Mouse (Mus musculus) midbrain, embryonic 10.5 days (tissue): ENCODE data around the gene Pias3. TPM values are rescaled to one million over a fixed set of nuclear protein-coding genes. Genes with fewer than 3 reads are reported as not detected.
"Not testable (repeated sequence)": the region's sequence is repeated elsewhere in the genome, so short reads cannot be mapped to it uniquely, and the experiment has no call there.

Experiments
- DNase-seq: peaks from one replicate; pipeline ENCODE4 v3.0.0-alpha.2; 2017; ENCODE audit warnings: low spot score
- H3K27ac ChIP-seq: fragments of 300-500 bp; sonication (generic); replicated peaks from 2 replicates; pipeline ENCODE4 v1.5.1; 2016; ENCODE audit warnings: mild to moderate bottlenecking
- H3K27me3 ChIP-seq: fragments of 300-500 bp; sonication (generic); 2 replicates; pipeline ENCODE4 v1.6.1; 2016; ENCODE audit warnings: low read depth, mild to moderate bottlenecking; ENCODE audit not compliant: poor library complexity, severe bottlenecking
- H3K36me3 ChIP-seq: fragments of 300-500 bp; sonication (generic); 2 replicates; pipeline ENCODE4 v1.6.1; 2016; ENCODE audit warnings: mild to moderate bottlenecking, moderate library complexity
- H3K4me1 ChIP-seq: fragments of 300-500 bp; sonication (generic); 2 replicates; pipeline ENCODE4 v1.6.1; 2016
- H3K4me3 ChIP-seq: fragments of 300-500 bp; sonication (generic); 2 replicates; pipeline ENCODE4 v1.5.1; 2016; ENCODE audit warnings: mild to moderate bottlenecking, moderate library complexity
- H3K9me3 ChIP-seq: fragments of 300-500 bp; sonication (generic); replicated peaks from 2 replicates; pipeline ENCODE4 v1.6.1; 2016; ENCODE audit warnings: mild to moderate bottlenecking
- WGBS: fragments of 180-500 bp; shearing (Covaris S2); methylation state at CpG from one replicate; pipeline ENCODE4 v1.1.7; 2016; 5-methylcytosine and 5-hydroxymethylcytosine counted together
- polyA plus RNA-seq: library from polyadenylated mRNA; unstranded; fragments of >200 nt; fragmentation: Nextera tagmentation; extraction: Ambion mirVana; gene quantifications from 2 replicates; pipeline ENCODE4 v1.2.1, GENCODE M21; 2016

Gene Pias3
- polyA plus RNA-seq, 1 experiment from 2014 or later = 50.6 TPM

DNA sequence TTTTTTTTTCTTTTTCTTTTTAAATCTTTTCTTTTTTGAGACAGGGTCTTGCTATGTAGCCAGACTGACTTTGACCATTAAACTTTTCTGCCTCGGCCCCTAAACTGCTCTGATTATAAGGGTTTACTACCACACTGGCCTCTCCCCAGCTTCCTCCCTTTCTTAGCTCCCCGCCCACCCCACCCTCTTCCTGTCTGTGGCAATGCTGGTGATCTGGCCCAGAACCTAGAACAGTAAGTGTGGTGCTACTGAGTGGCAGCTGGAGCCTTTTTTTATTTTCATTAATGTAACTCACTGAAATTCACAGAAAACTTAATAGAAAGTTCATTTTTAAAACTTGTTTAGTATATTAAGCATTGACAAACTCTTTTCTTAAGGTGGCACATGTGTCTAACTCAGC is 19.7 kb downstream of the Pias3 start:
- no peak overlapping the region for H3K27ac ChIP-seq
- peaks cover 92% of the 10 kb centered on the region for H3K36me3 ChIP-seq
- H3K9me3 ChIP-seq = no peaks in the 10 kb centered on the region
- H3K4me1 ChIP-seq = no peaks in the 10 kb centered on the region; the same call in 1 of the 2 replicates
- no peak overlapping the region for H3K4me3 ChIP-seq
- WGBS = 89% methylated on average over 2 of the region's 2 CpGs
- H3K27me3 ChIP-seq = no peaks in the 10 kb centered on the region
- DNase-seq = no peak

DNA sequence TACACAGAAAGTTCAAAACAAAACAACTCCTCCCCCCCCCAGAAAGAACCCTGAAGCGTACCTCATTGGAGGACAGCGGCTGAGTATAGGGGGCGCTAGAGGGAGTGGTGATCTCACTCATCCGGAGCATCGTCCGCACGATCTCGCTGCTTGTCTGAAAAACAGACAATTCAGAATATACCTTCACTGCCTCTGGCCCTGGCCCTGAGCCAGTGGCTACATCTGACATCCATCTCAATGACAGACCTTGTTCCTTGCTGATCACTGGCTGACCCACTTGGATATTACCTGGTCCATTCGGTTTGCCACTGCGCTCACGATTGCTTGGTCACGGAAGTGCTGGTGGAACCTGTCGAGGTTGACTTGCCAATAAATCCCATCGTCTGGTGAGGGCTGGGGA is 23.0 kb downstream of the Pias3 start:
- 30% methylated on average over 14 of the region's 14 CpGs for WGBS
- Histone ChIP-seq H3K27ac (no peak overlapping the region), H3K36me3 (peaks cover 92% of the 10 kb centered on the region), H3K4me1 (no peaks in the 10 kb centered on the region; the same call in 1 of the 2 replicates), H3K4me3 (no peak overlapping the region), H3K9me3 (no peaks in the 10 kb centered on the region), H3K27me3 (no peaks in the 10 kb centered on the region)
- peak; percentile 38 for DNase-seq

DNA sequence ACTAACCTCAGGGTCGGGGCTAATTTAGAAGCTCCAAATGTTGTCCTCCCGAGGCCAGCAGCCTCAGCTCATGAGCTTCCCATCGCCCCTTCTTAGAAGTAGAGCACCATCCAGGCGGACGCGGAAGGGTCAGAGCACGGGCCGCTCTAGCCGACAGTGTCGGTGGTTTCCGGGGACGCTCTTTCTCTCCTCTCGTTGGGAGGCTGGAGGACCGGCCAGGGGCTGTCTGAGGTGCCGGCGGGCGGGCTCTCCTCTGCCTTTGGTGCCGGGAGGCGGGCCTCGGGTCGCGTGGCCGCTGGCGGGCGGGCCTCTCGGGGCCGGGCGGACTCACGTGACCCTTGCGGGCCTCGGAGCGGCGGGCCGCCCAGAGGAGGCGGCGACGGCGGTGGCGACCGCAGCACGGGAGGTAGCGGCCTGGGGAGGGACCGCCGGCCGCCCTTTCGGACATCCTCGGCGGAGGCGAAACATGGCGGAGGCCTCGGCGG is 31.2 kb downstream of the Pias3 start, which contains the start of the genes Polr3c and Rnf115:
Gene Polr3c (minus strand): TSS at position 286 of the 485 bp plus-strand sequence.
Gene Rnf115 (plus strand): TSS at position 322 of the 485 bp plus-strand sequence.
- under 1% methylated on average over 52 of the region's 52 CpGs for WGBS
- peaks cover 37% of the 10 kb centered on the region for H3K4me1 ChIP-seq
- H3K27ac ChIP-seq = peak within 1 kb of the TSS; percentile 91
- H3K9me3 ChIP-seq = no peaks in the 10 kb centered on the region
- peak within 1 kb of the TSS; percentile 92 for H3K4me3 ChIP-seq
- no peaks in the 10 kb centered on the region for H3K27me3 ChIP-seq
- H3K36me3 ChIP-seq = peaks cover 25% of the 10 kb centered on the region
- peak; percentile 95 for DNase-seq

DNA sequence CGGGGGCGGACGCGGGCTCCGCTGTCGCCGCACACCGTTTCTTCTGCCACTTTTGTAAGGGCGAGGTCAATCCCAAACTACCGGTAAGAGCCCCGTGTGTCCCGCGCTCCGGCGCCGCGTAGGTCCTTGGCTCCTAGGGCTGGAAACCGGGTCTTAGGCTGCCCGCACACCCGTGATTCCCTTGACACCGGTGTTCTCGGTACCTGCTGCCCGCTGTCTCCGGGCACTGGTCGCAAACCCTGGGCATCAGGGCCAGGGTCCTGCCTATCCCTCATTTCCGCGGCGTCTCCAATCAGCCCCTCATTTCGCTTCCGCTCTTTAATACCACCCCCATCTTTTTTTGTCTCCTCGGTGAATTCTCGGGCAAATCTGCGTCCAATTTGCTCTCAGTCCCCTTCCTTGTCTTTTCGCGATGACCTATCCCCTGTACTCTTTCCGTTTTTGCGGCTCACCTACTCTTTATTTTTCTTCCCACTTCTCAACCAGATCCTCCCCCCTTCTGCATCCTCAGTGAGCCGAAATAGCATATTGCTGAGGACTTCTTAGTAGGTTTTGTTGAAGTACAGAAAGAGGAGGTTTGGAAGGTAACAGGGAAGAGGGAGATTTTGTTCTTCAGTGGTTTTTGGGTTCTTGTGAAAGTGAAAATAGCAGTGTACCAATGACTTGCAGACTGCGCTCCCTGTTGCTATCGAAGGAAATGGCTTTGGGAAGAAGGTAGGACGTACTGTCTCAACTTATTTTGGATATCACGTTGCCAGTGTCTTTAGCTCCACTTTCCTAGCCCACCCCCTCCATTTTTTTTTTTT is 31.8 kb downstream of the Pias3 start:
- DNase-seq = no peak
- Histone ChIP-seq H3K4me3 (peak overlapping the region; percentile 92), H3K27me3 (no peaks in the 10 kb centered on the region), H3K36me3 (peaks cover 18% of the 10 kb centered on the region), H3K9me3 (no peaks in the 10 kb centered on the region), H3K4me1 (peaks cover 37% of the 10 kb centered on the region), H3K27ac (peak overlapping the region; percentile 91)
- under 1% methylated on average over 42 of the region's 42 CpGs for WGBS

GRCm38 (mm10) chr3:96728634-96729402 is 32.6 kb downstream of the Pias3 start:
- DNase-seq = no peak
- Histone ChIP-seq H3K4me1 (peaks cover 37% of the 10 kb centered on the region), H3K27me3 (no peaks in the 10 kb centered on the region), H3K4me3 (peak overlapping the region; percentile 92), H3K36me3 (peaks cover 10% of the 10 kb centered on the region), H3K27ac (0 out of 2 replicates have a peak overlapping the region, but pooled peaks have one; percentile 91), H3K9me3 (no peaks in the 10 kb centered on the region)
- WGBS = 51% methylated on average over 7 of the region's 7 CpGs

DNA sequence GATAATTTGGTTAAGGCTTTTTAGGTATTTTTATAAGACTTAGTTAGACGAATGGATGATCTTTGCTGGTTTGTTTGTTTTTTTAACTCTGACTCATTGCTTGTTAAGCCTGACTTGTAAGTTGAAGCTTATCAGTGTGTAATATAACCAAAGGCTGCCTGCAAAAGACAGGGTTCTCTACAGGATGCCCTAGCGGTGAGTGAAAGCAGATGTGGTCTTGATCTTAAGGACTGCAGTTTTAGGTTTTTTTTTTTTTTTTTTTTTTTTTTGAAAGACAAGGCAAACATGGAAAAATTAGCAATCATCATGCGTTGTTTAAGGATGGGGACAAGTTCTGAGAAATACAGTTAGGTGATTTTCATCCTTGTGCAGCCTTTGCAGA is 33.2 kb downstream of the Pias3 start:
- WGBS = 73% methylated on average over 3 of the region's 3 CpGs
- Histone ChIP-seq H3K27me3 (no peaks in the 10 kb centered on the region), H3K36me3 (peaks cover 6% of the 10 kb centered on the region; the same call in 1 of the 2 replicates), H3K4me1 (peaks cover 37% of the 10 kb centered on the region), H3K27ac (no peak overlapping the region), H3K4me3 (no peak overlapping the region), H3K9me3 (no peaks in the 10 kb centered on the region)
- no peak for DNase-seq

DNA sequence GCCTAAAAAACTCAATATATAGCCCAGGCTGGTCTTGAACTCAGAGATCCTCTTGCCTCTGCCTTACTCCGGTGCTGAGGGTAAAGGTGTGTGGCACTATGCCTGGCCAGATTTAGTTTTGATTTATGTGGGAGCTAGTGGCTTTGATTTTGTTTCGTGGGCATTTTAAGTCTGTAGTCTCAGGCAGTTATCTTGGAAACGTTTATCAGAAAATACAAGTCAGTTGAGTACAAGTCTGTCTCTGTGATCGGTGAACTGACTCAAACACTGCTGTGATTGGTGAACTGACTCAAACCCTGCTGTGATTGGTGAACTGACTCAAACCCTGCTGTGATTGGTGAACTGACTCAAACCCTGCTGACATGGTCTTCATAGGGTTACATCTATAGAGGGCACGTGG is 34.6 kb downstream of the Pias3 start:
- peaks cover 37% of the 10 kb centered on the region for H3K4me1 ChIP-seq
- 75% methylated on average over 5 of the region's 5 CpGs for WGBS
- no peaks in the 10 kb centered on the region for H3K9me3 ChIP-seq
- no peak overlapping the region for H3K27ac ChIP-seq
- H3K36me3 ChIP-seq = no peaks in the 10 kb centered on the region
- no peak overlapping the region for H3K4me3 ChIP-seq
- DNase-seq = no peak
- no peaks in the 10 kb centered on the region for H3K27me3 ChIP-seq

GRCm38 (mm10) chr3:96733984-96734383 is 37.8 kb downstream of the Pias3 start:
- H3K4me3 ChIP-seq = no peak overlapping the region
- WGBS = 95% methylated on average over 1 of the region's 1 CpGs
- no peaks in the 10 kb centered on the region for H3K27me3 ChIP-seq
- no peak overlapping the region for H3K27ac ChIP-seq
- no peak for DNase-seq
- H3K4me1 ChIP-seq = peaks cover 17% of the 10 kb centered on the region
- no peaks in the 10 kb centered on the region for H3K36me3 ChIP-seq
- H3K9me3 ChIP-seq = no peaks in the 10 kb centered on the region

DNA sequence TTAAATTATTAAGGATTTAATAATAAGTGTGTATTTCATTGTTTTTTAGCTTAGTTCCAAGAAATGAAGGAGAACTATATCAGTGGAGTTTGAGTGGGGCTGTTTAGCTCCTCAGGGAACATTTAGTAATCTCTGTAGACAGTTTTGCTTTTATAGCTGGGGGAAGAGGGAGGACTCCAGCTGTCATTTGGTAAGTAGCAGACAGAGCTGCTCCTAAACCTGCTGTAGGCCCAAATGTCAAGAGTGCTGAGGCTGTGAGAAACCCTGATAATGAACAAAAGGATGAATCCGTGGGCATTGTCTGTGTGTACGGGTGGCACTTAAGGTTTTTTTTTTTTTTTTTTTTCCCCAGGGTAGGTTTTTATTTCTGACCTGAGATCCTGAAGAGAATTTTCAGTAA is 39.0 kb downstream of the Pias3 start:
- WGBS = 83% methylated on average over 2 of the region's 2 CpGs

GRCm38 (mm10) chr3:96737013-96737740 is 41.0 kb downstream of the Pias3 start:
- H3K27me3 ChIP-seq = no peaks in the 10 kb centered on the region
- H3K4me3 ChIP-seq = no peak overlapping the region
- no peaks in the 10 kb centered on the region for H3K9me3 ChIP-seq
- H3K4me1 ChIP-seq = no peaks in the 10 kb centered on the region; the same call in 1 of the 2 replicates
- DNase-seq = no peak
- H3K27ac ChIP-seq = no peak overlapping the region
- WGBS = 67% methylated on average over 1 of the region's 1 CpGs
- H3K36me3 ChIP-seq = no peaks in the 10 kb centered on the region

More for the DNA sequence above, 39.0 kb downstream of the Pias3 start:
- H3K9me3 ChIP-seq = no peaks in the 10 kb centered on the region
- no peak for DNase-seq
- no peaks in the 10 kb centered on the region for H3K36me3 ChIP-seq
- no peak overlapping the region for H3K27ac ChIP-seq
- no peak overlapping the region for H3K4me3 ChIP-seq
- no peaks in the 10 kb centered on the region for H3K27me3 ChIP-seq
- peaks cover 10% of the 10 kb centered on the region for H3K4me1 ChIP-seq

DNA sequence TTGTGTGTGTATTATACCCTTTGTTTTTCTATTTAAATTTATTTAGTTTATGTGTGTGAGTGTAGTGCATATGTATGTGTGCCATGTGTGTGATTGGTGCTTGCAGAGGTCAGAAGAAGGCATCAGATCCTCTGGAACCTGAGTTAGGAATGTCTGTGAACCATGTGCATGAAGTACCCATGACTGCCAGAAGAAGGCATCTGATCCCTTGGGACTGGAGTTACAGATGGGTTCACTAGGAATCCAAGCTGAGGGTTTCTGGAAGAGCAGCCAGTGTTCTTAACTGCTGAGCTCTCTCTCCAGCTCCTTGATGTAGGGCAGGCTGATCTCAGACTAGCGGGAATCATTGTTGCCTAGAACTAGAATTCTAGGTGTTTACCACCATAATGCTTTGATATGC is 41.8 kb downstream of the Pias3 start:
- Histone ChIP-seq H3K4me3 (no peak overlapping the region), H3K36me3 (no peaks in the 10 kb centered on the region), H3K27ac (no peak overlapping the region), H3K27me3 (no peaks in the 10 kb centered on the region), H3K4me1 (no peaks in the 10 kb centered on the region; the same call in 1 of the 2 replicates), H3K9me3 (no peaks in the 10 kb centered on the region)
- DNase-seq = no peak
- 83% methylated on average over 1 of the region's 1 CpGs for WGBS

DNA sequence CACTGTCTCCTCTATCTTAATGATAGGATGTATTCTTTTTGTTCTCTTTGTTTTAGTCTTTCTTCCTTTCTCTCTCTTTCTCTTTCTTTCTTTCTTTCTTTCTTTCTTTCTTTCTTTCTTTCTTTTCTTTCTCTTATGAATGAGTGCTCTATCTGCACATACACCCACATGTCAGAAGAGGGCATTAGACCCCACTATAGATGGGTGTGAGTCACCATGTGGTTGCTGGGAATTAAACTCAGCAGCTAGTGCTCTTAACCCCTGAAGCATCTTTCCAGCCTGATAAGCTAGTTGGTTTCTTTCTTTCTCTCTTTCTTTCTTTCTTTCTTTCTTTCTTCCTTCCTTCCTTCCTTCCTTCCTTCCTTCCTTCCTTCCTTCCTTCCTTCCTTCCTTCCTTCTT is 44.1 kb downstream of the Pias3 start:
- H3K4me3 ChIP-seq, H3K4me1 ChIP-seq, H3K27ac ChIP-seq, H3K27me3 ChIP-seq, DNase-seq, H3K36me3 ChIP-seq, H3K9me3 ChIP-seq: not testable (repeated sequence)
